Mouse (Mus musculus) retina, postnatal 7 days (tissue): ENCODE measurements around the gene Dusp16.

Source experiments
- DNase-seq: peaks from one replicate; pipeline ENCODE4 v3.0.0-alpha.2; 2012; ENCODE audit warnings: low read depth, low spot score

Gene Dusp16

GRCm38 (mm10) chr6:134743568-134743967 is 48.9 kb downstream of the Dusp16 start:
- DNase-seq = no peak

GRCm38 (mm10) chr6:134736853-134737252 is 55.6 kb downstream of the Dusp16 start:
- DNase-seq = no peak

- no peak for DNase-seq
These were observed 58.6 kb downstream of the Dusp16 start for GRCm38 (mm10) chr6:134733800-134734221.

- DNase-seq = no peak
These were observed 59.6 kb downstream of the Dusp16 start for GRCm38 (mm10) chr6:134732813-134733212.

- DNase-seq = no peak
These were observed 61.4 kb downstream of the Dusp16 start for GRCm38 (mm10) chr6:134730978-134731377.

GRCm38 (mm10) chr6:134725406-134725805 is 67.0 kb downstream of the Dusp16 start:
- DNase-seq = no peak

- DNase-seq = no peak
These were observed 68.4 kb downstream of the Dusp16 start for GRCm38 (mm10) chr6:134723833-134724553.

GRCm38 (mm10) chr6:134723326-134723725 is 69.1 kb downstream of the Dusp16 start:
- DNase-seq = no peak

GRCm38 (mm10) chr6:134722906-134723305 is 69.5 kb downstream of the Dusp16 start:
- DNase-seq = no peak

GRCm38 (mm10) chr6:134721729-134722269 is 70.6 kb downstream of the Dusp16 start:
- no peak for DNase-seq

GRCm38 (mm10) chr6:134720150-134720549 is 72.3 kb downstream of the Dusp16 start:
- no peak for DNase-seq

- DNase-seq = no peak
These were observed 73.3 kb downstream of the Dusp16 start for GRCm38 (mm10) chr6:134719156-134719555.

GRCm38 (mm10) chr6:134718668-134719065 is 73.8 kb downstream of the Dusp16 start:
- no peak for DNase-seq

GRCm38 (mm10) chr6:134717886-134718667 is 74.3 kb downstream of the Dusp16 start:
- no peak for DNase-seq

- no peak for DNase-seq
These were observed 76.2 kb downstream of the Dusp16 start for GRCm38 (mm10) chr6:134716168-134716587.

- DNase-seq = no peak
These were observed 78.5 kb downstream of the Dusp16 start for GRCm38 (mm10) chr6:134713897-134714296.

- DNase-seq = no peak
These were observed 79.1 kb downstream of the Dusp16 start for GRCm38 (mm10) chr6:134713321-134713720.

GRCm38 (mm10) chr6:134710020-134710419 is 82.4 kb downstream of the Dusp16 start:
- no peak for DNase-seq

GRCm38 (mm10) chr6:134706467-134706866 is 86.0 kb downstream of the Dusp16 start:
- DNase-seq = no peak

- DNase-seq = no peak
These were observed 89.3 kb downstream of the Dusp16 start for GRCm38 (mm10) chr6:134703053-134703690.

GRCm38 (mm10) chr6:134702184-134702583 is 90.2 kb downstream of the Dusp16 start:
- DNase-seq = no peak

- no peak for DNase-seq
These were observed 91.2 kb downstream of the Dusp16 start for GRCm38 (mm10) chr6:134701211-134701602.
